Mouse (Mus musculus) stomach, embryonic 16.5 days (tissue): ENCODE data around the gene Prrt2. TPM values are rescaled to one million over a fixed set of nuclear protein-coding genes. Genes with fewer than 3 reads are reported as not detected.

Experiments
- ATAC-seq: fragments of 200-750 bp; cut with Nextera tagmentation; 2 replicates; pipeline ENCODE4 v1.8.0; 2017; ENCODE audit warnings: moderate number of reproducible peaks, moderate TSS enrichment; ENCODE audit not compliant: insufficient read depth, low FRiP score
- H3K27ac ChIP-seq: fragments of 300-500 bp; sonication (generic); 2 replicates; pipeline ENCODE4 v1.5.1; 2014; ENCODE audit warnings: low read length
- H3K27me3 ChIP-seq: fragments of 300-500 bp; sonication (generic); 2 replicates; pipeline ENCODE4 v1.6.1; 2014; ENCODE audit warnings: low read length, control low read depth, mixed read lengths; ENCODE audit not compliant: control insufficient read depth, insufficient read depth
- H3K36me3 ChIP-seq: fragments of 300-500 bp; sonication (generic); 2 replicates; pipeline ENCODE4 v1.6.1; 2014; ENCODE audit warnings: low read length; ENCODE audit not compliant: control insufficient read depth, insufficient read depth
- H3K4me1 ChIP-seq: fragments of 300-500 bp; sonication (generic); 2 replicates; pipeline ENCODE4 v1.6.1; 2014; ENCODE audit warnings: low read length, control low read depth, mixed read lengths; ENCODE audit not compliant: control insufficient read depth, insufficient read depth
- H3K4me2 ChIP-seq: fragments of 300-500 bp; sonication (generic); 2 replicates; pipeline ENCODE4 v1.6.1; 2014; ENCODE audit warnings: low read depth, low read length, mixed read lengths
- H3K4me3 ChIP-seq: fragments of 300-500 bp; sonication (generic); replicated peaks from 2 replicates; pipeline ENCODE4 v1.5.1; 2014; ENCODE audit warnings: mild to moderate bottlenecking, low read length
- H3K9ac ChIP-seq: fragments of 300-500 bp; sonication (generic); 2 replicates; pipeline ENCODE4 v1.6.1; 2014; ENCODE audit warnings: low read length
- H3K9me3 ChIP-seq: fragments of 300-500 bp; sonication (generic); replicated peaks from 2 replicates; pipeline ENCODE4 v1.6.1; 2016; ENCODE audit warnings: low read length, control low read depth; ENCODE audit not compliant: control insufficient read depth
- WGBS: fragments of 180-500 bp; shearing (Covaris S2); extraction: QIAGEN DNeasy Blood & Tissue Kit; methylation state at CpG from one replicate; pipeline ENCODE4 v1.1.7; 2014; 5-methylcytosine and 5-hydroxymethylcytosine counted together
- polyA plus RNA-seq: library from polyadenylated mRNA; unstranded; fragments of >200 nt; fragmentation: Nextera tagmentation; extraction: Ambion mirVana; gene quantifications from 2 replicates; pipeline ENCODE4 v1.2.1, GENCODE M21; 2015

Prrt2 gene
- polyA plus RNA-seq, 1 experiment from 2014 or later = 8.5 TPM

DNA sequence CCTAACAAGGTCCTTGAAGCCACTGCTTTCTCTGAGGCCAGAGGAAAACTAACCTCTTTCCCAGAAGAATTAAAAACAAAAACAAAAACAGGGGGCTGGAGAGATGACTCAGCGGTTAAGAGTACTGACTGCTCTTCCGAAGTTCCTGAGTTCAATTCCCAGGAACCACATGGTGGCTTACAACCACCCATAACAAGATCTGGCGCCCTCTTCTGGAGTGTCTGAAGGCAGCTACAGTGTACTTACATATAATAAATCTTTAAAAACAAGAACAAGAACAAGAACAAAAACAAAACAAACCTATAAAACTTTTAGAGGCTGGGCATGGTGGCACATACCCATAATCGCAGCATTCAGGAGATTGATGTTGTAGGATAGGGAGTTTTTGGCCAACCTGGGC is 24.6 kb downstream of the Prrt2 start:
- Histone ChIP-seq H3K9me3 (no peaks in the 10 kb centered on the region; the same call in 1 of the 2 replicates), H3K27me3 (no peaks in the 10 kb centered on the region), H3K4me1 (no peaks in the 10 kb centered on the region), H3K4me2 (no peak overlapping the region), H3K27ac (no peak overlapping the region), H3K36me3 (0 out of 2 replicates have a peak, but pooled peaks cover 4% of the 10 kb centered on the region), H3K9ac (no peak overlapping the region), H3K4me3 (no peak overlapping the region)
- 82% methylated on average over 4 of the region's 4 CpGs for WGBS
- no peak for ATAC-seq

DNA sequence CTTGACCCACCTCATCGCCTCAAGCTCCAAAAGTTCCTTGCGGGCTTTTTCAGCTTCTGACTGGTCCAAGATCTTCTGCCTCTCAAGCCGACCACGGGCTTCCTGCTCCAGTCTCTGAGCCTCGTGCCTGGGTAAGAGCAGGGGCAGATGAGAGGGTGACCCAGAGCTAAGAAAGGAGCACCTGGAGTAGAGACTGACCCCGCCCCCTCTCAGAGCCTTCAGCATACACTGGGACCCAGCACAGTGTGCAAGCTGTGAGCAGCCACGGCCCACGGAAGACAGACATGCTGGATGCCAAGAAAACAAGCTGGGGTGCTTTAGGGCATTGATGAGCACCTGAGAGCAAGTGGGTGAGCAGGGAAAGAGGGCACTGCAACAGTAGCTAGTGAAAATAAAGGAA is 32.2 kb downstream of the Prrt2 start:
- H3K27me3 ChIP-seq = no peaks in the 10 kb centered on the region
- 73% methylated on average over 8 of the region's 8 CpGs for WGBS
- H3K9ac ChIP-seq = no peak overlapping the region
- no peaks in the 10 kb centered on the region for H3K36me3 ChIP-seq
- no peak overlapping the region for H3K27ac ChIP-seq
- H3K4me3 ChIP-seq = no peak overlapping the region
- no peaks in the 10 kb centered on the region for H3K9me3 ChIP-seq
- H3K4me2 ChIP-seq = no peak overlapping the region
- no peaks in the 10 kb centered on the region for H3K4me1 ChIP-seq
- no peak for ATAC-seq

DNA sequence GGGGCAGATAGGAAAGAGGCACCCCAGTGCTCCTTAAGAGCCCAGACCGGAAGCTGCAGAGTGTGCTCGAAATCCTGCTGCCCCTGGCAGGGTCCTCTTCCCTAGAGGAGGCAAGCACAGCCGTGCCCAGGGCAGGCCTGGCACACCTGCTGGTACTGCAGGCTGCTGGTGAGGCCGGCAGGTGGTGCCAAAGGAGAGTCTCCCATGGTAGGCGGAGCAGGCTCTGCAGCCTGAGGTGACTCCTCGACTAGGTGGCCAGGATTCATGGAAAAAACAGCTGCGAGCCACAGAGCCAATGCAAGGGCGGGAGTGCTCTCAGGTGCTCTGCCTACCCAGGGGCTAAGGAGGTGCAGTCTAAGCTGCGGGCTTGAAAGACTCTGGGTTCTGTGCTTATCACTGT is 34.7 kb downstream of the Prrt2 start:
- peak; percentile 74; the same call in 1 of the 2 replicates for ATAC-seq
- Histone ChIP-seq H3K4me3 (no peak overlapping the region), H3K4me1 (no peaks in the 10 kb centered on the region), H3K9ac (no peak overlapping the region), H3K36me3 (no peaks in the 10 kb centered on the region), H3K4me2 (no peak overlapping the region), H3K27me3 (no peaks in the 10 kb centered on the region), H3K27ac (no peak overlapping the region), H3K9me3 (no peaks in the 10 kb centered on the region)
- WGBS = 35% methylated on average over 9 of the region's 9 CpGs

DNA sequence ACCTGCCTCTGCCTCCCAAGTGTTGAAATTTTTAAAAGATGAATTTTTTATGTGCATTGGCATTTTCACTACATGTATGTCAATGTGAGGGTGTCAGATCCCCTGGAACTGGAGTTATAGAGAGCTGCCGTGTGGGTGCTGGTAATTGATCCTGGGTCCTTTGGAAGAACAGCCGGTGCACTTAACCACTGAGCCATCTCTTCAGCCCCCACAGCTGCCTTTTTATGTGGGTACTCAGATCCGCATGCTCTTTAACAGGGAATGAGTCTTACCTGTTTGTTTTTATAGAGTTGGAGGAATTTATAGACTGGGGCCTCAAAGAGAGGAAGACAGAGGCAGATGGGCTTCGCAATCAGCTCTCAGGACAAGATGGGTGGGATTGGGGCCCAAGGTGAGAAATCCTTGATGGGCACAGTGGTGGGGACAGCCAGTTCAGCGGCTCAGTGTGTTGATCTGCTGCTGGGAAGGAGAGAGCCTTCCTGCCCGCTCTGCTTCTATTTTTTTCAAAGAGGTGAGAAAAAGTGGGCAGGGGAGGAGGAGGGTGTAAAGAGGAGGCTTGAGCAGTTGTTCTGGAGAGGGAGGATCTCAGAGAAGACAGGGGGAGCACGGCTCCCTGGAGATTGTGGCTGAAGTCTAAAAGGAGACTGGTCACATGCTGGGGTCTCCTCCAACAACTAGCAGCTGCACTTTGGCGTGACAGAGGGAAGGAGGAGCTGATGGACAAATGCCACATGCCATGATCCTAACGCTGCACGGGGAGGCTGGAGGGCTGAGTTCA is 36.2 kb downstream of the Prrt2 start:
- Histone ChIP-seq H3K9me3 (no peaks in the 10 kb centered on the region), H3K4me1 (no peaks in the 10 kb centered on the region), H3K27me3 (no peaks in the 10 kb centered on the region), H3K4me3 (no peak overlapping the region), H3K36me3 (0 out of 2 replicates have a peak, but pooled peaks cover 4% of the 10 kb centered on the region), H3K4me2 (no peak overlapping the region), H3K9ac (no peak overlapping the region), H3K27ac (no peak overlapping the region)
- WGBS = 41% methylated on average over 10 of the region's 10 CpGs
- no peak for ATAC-seq

DNA sequence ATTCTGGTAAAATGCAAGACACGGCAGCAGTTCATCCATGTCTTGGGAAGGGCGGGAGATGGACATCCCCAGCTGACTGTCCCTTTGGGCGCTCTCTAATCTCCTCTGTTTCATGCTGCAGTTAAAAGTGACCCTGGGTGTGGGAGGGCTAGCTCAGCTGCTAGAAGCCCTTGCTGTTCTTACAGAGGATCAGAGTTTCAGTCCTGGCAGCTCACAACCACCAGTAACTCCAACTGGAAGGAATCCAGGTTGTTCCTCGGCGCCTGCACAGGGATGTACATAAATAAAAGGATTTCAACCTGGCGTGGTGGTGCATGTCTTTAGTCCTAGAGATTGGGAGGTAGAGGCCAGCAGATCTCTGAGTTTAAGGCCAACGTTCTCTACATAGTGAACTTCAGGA is 37.9 kb downstream of the Prrt2 start:
- Histone ChIP-seq H3K36me3 (peaks cover 8% of the 10 kb centered on the region; the same call in 1 of the 2 replicates), H3K4me1 (no peaks in the 10 kb centered on the region), H3K9ac (no peak overlapping the region), H3K4me3 (no peak overlapping the region), H3K9me3 (no peaks in the 10 kb centered on the region), H3K27me3 (no peaks in the 10 kb centered on the region), H3K4me2 (no peak overlapping the region), H3K27ac (no peak overlapping the region)
- no peak for ATAC-seq
- 63% methylated on average over 7 of the region's 7 CpGs for WGBS

DNA sequence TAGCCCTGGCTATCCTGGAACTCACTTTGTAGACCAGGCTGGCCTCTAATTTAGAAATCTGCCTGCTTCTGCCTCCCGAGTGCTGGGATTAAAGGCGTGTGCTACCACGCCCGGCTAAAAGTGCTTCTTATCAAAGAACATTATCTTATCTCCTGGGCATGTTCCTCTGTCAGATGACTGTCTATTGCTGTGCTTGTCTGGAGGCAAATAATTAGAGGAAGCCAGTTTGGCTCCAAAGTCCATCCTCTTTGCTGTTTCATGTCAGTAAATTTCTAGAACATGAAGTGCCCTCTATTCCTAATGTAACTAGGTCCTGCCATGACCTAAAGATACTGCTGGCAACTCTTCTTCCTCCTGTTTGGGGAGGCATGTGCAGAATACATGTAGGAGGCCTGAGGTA is 39.0 kb downstream of the Prrt2 start:
- WGBS = 72% methylated on average over 4 of the region's 4 CpGs
- H3K9ac ChIP-seq = no peak overlapping the region
- no peaks in the 10 kb centered on the region for H3K9me3 ChIP-seq
- no peak overlapping the region for H3K4me2 ChIP-seq
- H3K27ac ChIP-seq = no peak overlapping the region
- peaks cover 8% of the 10 kb centered on the region; the same call in 1 of the 2 replicates for H3K36me3 ChIP-seq
- no peaks in the 10 kb centered on the region for H3K4me1 ChIP-seq
- H3K27me3 ChIP-seq = no peaks in the 10 kb centered on the region
- no peak overlapping the region for H3K4me3 ChIP-seq
- ATAC-seq = no peak

DNA sequence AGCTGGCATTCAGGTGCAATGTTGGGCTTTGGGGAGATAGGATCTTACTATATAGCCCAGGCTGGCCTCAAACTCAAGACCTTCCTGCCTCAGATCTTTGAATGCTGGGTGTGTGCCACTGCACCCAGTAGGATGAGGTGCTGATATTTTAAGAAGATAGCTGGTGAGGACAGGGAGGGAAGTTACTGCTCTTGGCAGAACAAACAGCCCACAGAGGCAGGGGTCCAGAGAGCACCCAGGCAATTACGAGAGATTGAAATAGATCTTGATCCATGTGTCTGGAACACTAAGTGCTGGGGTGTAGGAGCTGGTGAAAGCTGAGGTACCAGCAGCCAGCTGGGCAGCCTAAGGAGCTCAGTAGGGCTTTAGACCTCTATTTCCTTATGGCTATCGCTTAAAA is 39.4 kb downstream of the Prrt2 start:
- Histone ChIP-seq H3K9ac (no peak overlapping the region), H3K36me3 (peaks cover 8% of the 10 kb centered on the region; the same call in 1 of the 2 replicates), H3K4me3 (no peak overlapping the region), H3K27me3 (no peaks in the 10 kb centered on the region), H3K4me2 (no peak overlapping the region), H3K9me3 (no peaks in the 10 kb centered on the region), H3K4me1 (no peaks in the 10 kb centered on the region), H3K27ac (no peak overlapping the region)
- WGBS = 90% methylated on average over 2 of the region's 2 CpGs
- no peak for ATAC-seq

DNA sequence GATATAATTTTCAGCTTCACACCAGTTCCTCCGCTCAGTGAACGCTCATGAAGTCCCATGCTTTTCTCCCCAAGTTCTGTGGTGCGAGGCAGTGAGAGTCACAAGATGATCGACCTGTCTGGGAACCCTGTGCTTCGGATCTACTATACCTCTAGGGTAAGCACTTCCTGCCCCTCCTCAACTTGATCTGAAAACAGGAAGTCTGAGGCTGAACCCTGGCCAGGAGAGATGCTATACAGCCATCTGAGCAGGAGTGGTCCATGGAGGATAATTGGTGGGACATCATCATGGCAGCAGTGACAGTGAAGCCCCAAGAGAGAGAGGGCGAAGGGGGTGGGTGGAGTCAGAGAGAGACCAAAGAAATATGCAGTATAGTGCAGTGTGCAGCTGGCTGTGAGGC is 42.2 kb downstream of the Prrt2 start:
- no peak for ATAC-seq

DNA sequence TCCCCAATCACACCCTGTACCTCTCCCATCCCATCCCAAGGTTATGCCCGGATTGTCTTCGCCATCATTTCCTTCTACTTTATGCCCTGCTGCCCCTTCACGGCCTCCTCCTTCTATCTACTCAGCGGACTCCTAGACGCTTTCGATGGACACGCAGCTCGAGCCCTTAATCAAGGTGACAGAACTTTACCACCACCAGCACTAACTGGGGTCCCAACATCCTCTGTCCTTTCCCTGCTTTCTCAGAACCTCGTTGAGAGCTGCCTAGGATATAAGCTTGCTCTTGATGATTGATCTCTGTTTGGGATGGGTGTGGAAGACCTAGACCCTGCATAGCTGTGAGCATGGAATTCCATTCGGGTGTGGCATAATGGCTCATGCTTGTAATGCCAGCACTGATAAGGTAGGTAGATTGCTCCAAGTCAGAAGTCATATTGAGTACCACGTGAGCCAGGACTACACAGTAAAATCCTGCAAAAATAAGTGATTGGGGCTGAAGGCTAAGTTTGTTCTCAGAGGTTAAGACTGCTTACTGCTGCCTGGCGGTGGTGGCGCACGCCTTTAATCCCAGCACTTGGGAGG is 44.0 kb downstream of the Prrt2 start:
- peak overlapping the region; percentile 97 for H3K27ac ChIP-seq
- peak overlapping the region; percentile 98 for H3K9ac ChIP-seq
- no peaks in the 10 kb centered on the region for H3K27me3 ChIP-seq
- H3K4me3 ChIP-seq = peak overlapping the region; percentile 98
- H3K9me3 ChIP-seq = no peaks in the 10 kb centered on the region
- H3K4me1 ChIP-seq = no peaks in the 10 kb centered on the region
- WGBS = 20% methylated on average over 14 of the region's 14 CpGs
- H3K36me3 ChIP-seq = peaks cover 8% of the 10 kb centered on the region; the same call in 1 of the 2 replicates
- ATAC-seq = no peak
- peak overlapping the region; percentile 74 for H3K4me2 ChIP-seq

More for the DNA sequence above, 42.2 kb downstream of the Prrt2 start:
- Histone ChIP-seq H3K27me3 (no peaks in the 10 kb centered on the region), H3K4me2 (no peak overlapping the region), H3K9me3 (no peaks in the 10 kb centered on the region), H3K4me3 (no peak overlapping the region), H3K27ac (no peak overlapping the region), H3K9ac (no peak overlapping the region), H3K36me3 (peaks cover 8% of the 10 kb centered on the region; the same call in 1 of the 2 replicates), H3K4me1 (no peaks in the 10 kb centered on the region)
- 88% methylated on average over 6 of the region's 6 CpGs for WGBS
